Mouse (Mus musculus) ES-CJ7 (cell line): ENCODE measurements around the gene H2al1c.
"Not testable (repeated sequence)": the region's sequence is repeated elsewhere in the genome, so short reads cannot be mapped to it uniquely, and the experiment has no call there.

ENCODE experiments used
- DNase-seq: peaks from one replicate; pipeline ENCODE4 v3.0.0; 2011; ENCODE audit warnings: low read depth, low spot score

H2al1c gene

DNA sequence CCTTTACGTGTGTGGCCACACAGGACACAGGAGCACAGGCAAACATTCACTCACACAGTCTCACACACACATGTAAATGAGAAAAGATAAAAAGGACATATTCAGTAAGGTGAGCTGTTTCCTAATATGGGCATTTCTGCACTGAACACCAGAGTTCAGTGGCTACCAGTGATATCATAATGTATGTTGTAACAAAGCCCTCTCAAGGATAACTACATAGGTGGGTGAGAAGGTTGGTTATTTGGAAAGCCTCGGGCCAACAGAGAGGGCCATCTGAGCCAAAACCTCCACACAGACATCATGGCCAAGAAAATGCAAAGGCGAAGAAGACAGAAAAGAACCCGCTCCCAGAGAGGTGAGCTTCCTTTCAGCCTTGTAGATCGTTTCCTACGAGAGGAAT, at the start of gene H2al1c:
Gene H2al1c (plus strand): TSS at position 301 of the 400 bp plus-strand sequence.
- not testable (repeated sequence) for DNase-seq

DNA sequence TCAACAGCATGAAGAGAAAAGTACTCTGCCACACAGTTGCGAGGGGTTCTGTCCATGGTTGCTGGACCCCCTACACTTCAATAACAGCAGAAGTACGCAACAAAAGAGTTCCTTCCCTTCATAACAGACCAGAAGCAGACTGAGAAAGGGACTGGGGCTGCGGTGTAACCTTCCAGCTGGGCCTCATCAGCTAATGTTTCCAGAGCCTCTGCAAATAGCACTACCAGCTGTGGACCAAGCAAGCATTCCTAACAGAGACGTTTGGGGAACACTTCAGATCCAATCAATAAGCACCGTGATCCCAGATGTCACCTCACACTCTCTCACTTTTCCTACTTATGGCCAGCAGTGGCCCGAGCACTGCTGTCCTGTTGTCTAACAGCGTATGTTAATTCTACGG, 40.5 kb upstream of the H2al1c start:
- no peak for DNase-seq

DNA sequence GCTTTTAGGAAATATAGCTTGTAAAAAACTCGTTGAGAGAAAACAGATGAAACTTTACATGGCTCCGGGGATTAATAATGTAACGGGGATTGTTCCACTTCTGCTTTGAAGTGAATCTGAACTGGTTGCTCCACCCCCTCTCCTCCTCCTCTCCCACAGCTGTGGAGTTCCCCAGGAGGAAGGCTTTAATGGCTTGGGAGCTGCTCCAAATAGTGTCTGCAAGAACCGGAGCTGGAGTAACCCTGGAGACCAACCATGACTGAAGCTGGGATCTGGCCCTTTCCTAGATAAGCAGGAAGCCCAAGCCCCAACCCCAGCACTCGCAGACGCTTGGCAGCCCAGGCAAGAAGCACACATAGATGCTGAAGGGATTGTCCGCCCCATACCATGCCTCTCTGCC, 37.7 kb upstream of the H2al1c start:
- DNase-seq, result no peak

DNA sequence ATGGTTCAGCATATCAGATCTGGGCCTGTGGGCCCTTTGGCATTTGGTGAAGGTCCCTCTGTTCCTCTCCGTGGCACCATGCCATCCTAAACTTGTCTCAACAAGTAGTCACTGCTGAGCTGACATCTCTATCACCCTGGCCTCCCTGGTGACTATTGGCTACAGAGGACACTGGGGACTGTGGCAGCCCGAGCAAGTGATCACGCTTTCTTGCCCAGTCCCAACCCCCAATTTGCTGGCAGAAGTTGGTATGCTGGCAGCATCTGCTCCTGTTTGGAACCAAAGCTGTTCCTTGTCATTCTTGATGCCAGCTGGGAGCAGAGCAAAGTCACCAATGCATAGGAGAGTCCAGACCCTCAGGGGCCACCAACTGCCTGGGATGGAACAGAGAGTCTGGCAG, 36.4 kb upstream of the H2al1c start:
- no peak for DNase-seq

DNA sequence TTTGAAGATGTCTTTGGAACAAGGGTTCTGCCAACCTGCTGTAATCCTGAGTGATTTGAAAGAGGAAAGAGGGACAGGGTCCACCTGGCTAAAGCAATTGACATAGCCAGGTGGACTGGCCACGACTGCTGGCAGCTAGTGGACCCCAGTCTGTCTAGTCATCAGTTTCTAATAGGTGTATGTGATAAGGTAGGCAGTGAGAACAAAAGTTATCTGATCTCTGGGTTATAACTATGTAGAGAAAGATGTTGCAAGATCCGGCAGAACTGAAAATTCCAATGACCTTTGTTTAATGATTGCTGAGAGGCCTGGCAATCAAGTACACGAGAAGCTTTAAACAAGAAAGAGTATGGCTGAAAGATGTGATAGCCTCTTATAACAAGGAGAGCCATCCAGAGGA, 32.3 kb upstream of the H2al1c start:
- no peak for DNase-seq

DNA sequence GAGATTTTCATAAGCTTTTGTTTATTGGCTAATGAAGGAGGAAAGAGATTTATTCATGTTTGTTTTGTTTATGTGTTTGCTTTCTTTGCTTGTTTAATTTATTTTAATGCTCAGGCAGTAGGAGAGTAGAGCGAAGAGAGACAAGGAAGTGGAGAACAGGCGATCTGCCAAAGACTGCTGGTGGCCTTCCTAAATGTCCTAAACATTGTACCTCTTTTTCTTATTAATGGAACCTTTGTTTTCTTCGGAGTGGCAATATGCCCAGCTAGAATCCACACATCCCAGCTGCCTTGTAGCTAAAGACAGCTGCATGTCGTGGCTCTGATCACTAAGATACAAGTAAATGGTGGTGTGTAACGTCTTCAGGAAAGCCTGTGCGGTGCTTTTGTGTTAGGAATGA, 28.4 kb upstream of the H2al1c start:
- DNase-seq, result no peak

DNA sequence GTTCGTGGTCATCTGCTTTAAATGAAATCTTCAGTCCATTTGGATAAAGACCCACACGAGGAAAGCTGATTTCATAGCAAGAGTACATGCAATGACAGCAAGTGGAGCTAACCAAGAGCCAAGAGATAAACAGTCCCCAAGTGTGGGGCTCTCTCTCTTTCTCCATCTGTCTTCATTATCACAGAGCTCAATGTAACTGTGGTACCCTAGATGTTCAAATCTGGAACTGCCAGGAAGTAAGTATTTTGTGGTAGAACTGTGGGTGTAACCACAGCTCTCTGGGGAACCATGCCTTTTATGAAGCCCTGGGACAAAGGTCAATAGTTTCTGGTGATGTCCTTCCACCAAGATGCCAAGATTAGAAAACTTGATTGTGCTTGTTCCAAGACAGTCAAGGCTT, 24.7 kb upstream of the H2al1c start:
- DNase-seq, result no peak

DNA sequence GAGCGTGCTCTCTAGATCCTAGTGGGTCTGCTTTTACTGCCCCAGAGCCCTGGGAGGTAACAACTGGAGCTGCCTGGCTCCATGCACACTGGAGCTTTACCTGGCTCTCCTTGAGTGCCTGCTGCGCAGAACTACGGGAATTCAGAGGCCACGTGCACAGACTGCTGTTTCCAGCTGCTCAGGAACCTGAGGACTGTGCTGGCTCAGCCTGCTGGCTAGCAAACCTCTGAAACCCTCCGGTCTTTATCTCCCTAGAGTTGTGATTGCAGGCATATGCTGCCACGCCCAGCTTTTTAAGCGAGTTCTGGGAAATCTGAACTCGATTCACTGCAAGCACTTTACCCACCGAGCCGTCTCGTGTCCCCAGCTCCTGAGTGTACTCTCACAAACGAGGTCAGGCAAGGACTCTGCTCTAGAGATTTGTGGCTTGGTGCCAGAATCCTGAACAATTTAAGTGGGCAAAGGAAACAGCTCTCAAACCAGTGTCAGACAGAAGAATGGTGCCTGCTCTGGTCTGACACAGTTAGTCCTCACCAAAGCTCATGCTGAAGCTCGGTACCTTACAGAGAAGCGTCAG, 17.1 kb upstream of the H2al1c start:
- peak; percentile 2 for DNase-seq

DNA sequence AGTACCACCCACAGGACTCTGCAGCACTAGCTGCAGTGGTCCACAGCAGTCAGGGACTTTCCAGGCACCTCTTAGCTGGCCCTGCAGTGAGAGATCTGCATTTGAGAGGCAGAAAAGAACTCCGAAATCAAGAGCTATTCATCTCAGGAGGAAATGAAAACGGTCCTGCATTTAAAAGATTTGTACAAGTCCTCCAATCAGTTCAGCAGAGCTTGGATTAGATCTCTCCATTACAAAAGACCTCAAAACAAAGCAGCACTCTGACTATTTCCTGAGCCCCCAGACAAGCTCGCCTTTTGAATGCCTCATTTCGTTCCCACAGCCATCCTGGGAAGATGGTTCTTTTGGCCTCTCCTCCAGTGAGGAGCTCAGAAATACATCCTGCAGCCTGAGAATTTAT, 16.2 kb upstream of the H2al1c start:
- peak; percentile 70 for DNase-seq

DNA sequence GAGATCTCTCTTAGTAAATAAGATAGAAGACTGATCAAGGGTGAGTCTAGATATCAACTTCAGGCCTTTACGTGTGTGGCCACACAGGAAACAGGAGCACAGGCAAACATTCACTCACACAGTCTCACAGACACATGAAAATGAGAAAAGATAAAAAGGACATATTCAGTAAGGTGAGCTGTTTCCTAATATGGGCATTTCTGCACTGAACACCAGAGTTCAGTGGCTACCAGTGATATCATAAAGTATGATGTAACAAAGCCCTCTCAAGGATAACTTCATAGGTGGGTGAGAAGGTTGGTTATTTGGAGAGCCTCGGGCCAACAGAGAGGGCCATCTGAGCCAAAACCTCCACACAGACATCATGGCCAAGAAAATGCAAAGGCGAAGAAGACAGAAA, 6.5 kb upstream of the H2al1c start, which contains the start of gene H2al1a:
Gene H2al1a (plus strand): TSS at position 301 of the 400 bp plus-strand sequence.
- DNase-seq, result not testable (repeated sequence)

DNA sequence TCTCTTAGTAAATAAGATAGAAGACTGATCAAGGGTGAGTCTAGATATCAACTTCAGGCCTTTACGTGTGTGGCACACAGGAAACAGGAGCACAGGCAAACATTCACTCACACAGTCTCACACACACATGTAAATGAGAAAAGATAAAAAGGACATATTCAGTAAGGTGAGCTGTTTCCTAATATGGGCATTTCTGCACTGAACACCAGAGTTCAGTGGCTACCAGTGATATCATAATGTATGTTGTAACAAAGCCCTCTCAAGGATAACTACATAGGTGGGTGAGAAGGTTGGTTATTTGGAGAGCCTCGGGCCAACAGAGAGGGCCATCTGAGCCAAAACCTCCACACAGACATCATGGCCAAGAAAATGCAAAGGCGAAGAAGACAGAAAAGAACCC, 3.3 kb upstream of the H2al1c start, which contains the start of gene H2al1b:
Gene H2al1b (plus strand): TSS at position 301 of the 400 bp plus-strand sequence.
- DNase-seq, result not testable (repeated sequence)

DNA sequence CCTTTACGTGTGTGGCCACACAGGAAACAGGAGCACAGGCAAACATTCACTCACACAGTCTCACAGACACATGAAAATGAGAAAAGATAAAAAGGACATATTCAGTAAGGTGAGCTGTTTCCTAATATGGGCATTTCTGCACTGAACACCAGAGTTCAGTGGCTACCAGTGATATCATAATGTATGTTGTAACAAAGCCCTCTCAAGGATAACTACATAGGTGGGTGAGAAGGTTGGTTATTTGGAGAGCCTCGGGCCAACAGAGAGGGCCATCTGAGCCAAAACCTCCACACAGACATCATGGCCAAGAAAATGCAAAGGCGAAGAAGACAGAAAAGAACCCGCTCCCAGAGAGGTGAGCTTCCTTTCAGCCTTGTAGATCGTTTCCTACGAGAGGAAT, 3.1 kb downstream of the H2al1c start, which contains the start of gene H2al1d:
Gene H2al1d (plus strand): TSS at position 301 of the 400 bp plus-strand sequence.
- not testable (repeated sequence) for DNase-seq

DNA sequence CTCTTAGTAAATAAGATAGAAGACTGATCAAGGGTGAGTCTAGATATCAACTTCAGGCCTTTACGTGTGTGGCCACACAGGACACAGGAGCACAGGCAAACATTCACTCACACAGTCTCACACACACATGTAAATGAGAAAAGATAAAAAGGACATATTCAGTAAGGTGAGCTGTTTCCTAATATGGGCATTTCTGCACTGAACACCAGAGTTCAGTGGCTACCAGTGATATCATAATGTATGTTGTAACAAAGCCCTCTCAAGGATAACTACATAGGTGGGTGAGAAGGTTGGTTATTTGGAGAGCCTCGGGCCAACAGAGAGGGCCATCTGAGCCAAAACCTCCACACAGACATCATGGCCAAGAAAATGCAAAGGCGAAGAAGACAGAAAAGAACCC, 6.2 kb downstream of the H2al1c start, which contains the start of gene H2al1e:
Gene H2al1e (plus strand): TSS at position 301 of the 400 bp plus-strand sequence.
- DNase-seq, result not testable (repeated sequence)

DNA sequence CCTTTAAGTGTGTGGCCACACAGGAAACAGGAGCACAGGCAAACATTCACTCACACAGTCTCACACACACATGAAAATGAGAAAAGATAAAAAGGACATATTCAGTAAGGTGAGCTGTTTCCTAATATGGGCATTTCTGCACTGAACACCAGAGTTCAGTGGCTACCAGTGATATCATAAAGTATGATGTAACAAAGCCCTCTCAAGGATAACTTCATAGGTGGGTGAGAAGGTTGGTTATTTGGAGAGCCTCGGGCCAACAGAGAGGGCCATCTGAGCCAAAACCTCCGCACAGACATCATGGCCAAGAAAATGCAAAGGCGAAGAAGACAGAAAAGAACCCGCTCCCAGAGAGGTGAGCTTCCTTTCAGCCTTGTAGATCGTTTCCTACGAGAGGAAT, 9.4 kb downstream of the H2al1c start, which contains the start of gene H2al1f:
Gene H2al1f (plus strand): TSS at position 301 of the 400 bp plus-strand sequence.
- DNase-seq, result not testable (repeated sequence)

DNA sequence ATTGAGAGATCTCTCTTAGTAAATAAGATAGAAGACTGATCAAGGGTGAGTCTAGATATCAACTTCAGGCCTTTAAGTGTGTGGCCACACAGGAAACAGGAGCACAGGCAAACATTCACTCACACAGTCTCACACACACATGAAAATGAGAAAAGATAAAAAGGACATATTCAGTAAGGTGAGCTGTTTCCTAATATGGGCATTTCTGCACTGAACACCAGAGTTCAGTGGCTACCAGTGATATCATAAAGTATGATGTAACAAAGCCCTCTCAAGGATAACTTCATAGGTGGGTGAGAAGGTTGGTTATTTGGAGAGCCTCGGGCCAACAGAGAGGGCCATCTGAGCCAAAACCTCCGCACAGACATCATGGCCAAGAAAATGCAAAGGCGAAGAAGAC, 12.5 kb downstream of the H2al1c start, which contains the start of gene H2al1g:
Gene H2al1g (plus strand): TSS at position 301 of the 400 bp plus-strand sequence.
- not testable (repeated sequence) for DNase-seq

DNA sequence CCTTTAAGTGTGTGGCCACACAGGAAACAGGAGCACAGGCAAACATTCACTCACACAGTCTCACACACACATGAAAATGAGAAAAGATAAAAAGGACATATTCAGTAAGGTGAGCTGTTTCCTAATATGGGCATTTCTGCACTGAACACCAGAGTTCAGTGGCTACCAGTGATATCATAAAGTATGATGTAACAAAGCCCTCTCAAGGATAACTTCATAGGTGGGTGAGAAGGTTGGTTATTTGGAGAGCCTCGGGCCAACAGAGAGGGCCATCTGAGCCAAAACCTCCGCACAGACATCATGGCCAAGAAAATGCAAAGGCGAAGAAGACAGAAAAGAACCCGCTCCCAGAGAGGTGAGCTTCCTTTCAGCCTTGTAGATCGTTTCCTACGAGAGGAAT, 15.7 kb downstream of the H2al1c start, which contains the start of gene H2al1h:
Gene H2al1h (plus strand): TSS at position 301 of the 400 bp plus-strand sequence.
- DNase-seq, result not testable (repeated sequence)

DNA sequence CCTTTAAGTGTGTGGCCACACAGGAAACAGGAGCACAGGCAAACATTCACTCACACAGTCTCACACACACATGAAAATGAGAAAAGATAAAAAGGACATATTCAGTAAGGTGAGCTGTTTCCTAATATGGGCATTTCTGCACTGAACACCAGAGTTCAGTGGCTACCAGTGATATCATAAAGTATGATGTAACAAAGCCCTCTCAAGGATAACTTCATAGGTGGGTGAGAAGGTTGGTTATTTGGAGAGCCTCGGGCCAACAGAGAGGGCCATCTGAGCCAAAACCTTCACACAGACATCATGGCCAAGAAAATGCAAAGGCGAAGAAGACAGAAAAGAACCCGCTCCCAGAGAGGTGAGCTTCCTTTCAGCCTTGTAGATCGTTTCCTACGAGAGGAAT, 18.9 kb downstream of the H2al1c start, which contains the start of gene H2al1i:
Gene H2al1i (plus strand): TSS at position 301 of the 400 bp plus-strand sequence.
- not testable (repeated sequence) for DNase-seq

DNA sequence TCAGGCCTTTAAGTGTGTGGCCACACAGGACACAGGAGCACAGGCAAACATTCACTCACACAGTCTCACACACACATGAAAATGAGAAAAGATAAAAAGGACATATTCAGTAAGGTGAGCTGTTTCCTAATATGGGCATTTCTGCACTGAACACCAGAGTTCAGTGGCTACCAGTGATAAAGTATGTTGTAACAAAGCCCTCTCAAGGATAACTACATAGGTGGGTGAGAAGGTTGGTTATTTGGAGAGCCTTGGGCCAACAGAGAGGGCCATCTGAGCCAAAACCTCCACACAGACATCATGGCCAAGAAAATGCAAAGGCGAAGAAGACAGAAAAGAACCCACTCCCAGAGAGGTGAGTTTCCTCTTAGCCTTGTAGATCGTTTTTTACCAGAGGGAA, 22.1 kb downstream of the H2al1c start, which contains the start of gene H2al1j:
Gene H2al1j (plus strand): TSS at position 301 of the 400 bp plus-strand sequence.
- DNase-seq, result not testable (repeated sequence)

DNA sequence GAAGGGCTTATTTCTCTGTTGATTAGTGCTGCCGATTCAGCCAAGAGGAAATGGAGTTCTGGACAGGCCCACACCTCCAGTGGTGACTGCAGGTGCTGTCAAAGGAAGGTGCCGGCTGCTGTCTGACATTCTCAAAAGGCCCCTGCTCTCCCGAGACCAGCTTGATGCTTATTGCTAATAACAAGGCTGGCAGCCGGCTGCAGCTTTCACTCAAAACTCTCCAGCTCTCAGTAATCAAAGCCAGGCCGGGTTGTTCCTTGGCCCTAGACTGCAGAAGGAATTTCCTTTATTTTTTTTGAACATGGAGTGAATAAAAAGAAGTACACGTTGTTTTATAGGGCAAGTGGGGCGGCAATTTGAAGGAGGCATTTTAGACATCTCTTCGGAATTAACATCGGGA, 40.3 kb downstream of the H2al1c start:
- DNase-seq, result no peak

DNA sequence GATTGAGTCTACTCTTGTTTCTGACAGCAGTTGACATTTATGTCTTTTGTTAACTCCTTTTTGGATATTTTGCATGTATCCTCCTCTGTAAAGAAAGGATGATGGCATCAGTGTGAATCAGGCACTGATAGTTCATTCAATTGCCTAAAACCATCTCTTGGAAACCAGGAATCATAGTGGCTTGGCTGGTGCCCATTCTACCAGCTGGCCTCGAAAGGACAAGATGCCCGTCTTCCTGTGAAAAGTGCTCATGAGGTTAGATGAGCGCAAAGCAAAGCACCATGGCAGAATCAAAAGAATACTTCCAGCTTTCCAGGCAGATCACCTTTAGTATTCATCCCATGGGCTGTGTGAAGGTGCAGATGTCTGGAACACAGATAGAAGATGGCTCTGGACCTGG, 41.3 kb downstream of the H2al1c start:
- DNase-seq, result no peak
